Mouse (Mus musculus) thymus, adult 18-20 months (tissue): ENCODE measurements at regions not wholly inside any gene's neighbourhood (a gene's known extent, or its start where the extent isn't known, plus 50 kb on each side); places are given as distances from the start of the nearest gene placed in this dataset.

Experiments used
- DNase-seq, 2 experiments: peaks; one replicate each; pipeline ENCODE4 v3.0.0; 2022; ENCODE audit warnings: mixed read lengths in 2 of 2

DNA sequence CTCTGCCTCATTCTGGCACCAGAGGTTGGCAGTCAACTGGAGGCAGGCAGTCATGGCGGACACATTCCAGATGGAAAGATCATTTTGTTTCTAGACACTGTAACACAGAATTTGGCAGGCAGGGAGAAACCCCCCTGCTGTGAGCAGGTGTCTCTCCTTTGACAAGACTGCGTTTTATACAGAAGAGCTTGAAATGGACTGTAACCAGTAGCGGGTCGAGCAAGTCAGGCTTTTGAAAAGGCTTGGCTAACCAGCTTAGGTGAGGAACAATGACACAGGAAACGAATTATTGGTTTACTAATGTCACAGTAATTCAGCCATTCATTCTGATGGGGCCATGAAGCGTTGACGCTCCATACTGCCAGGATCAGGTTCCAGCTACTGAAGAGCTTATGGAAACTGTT, 275.3 kb upstream of the Slc24a5 start:
- DNase-seq: no peak

DNA sequence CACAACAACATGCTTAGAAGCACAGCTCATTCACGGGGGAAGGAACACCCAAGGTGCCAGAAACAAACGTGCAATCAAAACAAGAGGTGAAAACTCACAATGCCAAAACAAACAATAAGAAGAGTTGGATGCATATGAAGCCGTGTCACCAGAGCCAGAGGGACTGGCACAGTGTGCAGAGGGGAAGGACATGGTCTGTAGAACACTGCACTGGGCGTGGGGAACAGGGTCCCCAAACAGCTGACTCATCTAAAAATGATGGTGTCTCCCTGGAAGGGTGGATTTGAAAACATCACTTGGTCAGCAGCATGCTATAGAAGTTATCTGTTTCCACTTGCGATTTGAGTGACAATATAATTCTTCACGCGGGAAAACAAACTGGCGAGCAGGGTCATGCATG, 256.2 kb upstream of the Slc24a5 start:
- no peak for DNase-seq

DNA sequence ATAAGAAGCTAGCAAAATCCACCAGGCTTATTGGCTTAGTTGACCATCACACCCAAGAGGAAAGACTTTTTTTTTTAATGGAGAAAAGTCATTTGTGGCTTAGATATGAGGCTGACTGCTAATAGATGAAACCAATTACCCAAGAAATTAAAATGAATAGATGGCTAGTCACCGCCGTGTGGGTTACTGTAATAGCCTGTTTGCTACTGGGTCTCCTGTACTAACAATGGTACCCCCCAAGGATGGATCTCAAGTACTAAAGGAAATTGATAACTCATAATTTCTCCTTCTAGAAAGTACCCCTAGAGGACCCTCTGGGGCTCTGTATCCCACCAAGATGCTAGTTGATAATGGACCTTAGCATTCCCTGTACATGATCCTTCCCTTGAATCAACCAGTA, 251.1 kb upstream of the Slc24a5 start:
- DNase-seq: no peak

DNA sequence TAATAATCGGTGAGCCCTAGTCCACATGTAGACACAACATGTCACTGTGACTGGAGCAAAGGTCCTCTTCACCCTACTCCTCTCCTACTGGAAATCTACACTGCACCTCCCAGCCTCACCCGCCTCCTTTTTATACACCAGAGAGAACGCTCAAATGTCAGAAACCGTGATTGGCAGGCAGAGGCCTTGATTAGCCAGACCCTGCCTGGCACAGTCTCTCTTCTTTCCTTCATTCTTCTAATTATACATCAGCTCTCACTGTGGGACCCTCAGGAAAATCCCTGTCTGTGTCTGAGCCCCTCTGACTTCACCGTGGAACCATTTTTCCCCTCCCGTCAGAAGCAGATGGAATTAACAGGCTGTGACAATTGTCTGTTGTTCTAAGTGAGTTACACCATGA, 248.1 kb upstream of the Slc24a5 start:
- DNase-seq: no peak

DNA sequence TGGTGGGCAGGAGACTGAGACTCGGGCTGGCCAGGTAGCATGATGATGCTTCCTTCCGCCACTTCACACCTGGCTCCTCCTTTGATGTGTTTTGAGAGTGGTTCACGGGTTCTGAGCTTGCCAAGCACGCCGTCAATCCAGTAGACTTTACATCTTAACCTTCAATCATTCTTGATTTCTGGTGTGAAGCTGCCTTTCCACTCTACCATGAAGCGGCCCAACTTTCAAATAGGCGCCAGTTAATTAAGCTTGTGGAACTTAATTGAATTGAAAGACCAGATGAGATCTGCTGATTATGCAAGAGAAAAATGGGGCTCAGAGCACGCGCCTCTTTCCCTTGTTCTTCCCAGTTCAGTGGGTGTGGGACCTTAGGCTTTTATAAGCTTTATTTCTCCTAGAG, 247.1 kb upstream of the Slc24a5 start:
- no peak for DNase-seq

DNA sequence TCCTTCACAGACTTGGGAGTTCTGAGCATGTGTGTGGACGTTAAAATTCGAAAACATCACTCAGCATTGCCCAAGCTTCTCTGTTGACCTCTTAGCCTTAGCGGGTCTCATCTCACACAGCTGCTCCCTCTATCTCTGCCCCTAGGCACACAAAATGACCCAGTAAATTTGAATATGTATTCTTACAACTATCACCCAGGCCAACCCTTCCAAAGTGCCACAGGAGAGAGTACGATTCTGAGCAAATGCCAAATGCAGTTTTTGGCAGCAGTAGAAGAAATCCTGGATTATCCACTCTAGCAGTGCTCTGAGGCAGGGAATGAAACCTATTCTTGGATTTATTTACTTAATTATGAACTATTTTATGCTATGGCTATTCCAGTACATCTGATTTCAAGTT, 246.6 kb upstream of the Slc24a5 start:
- no peak for DNase-seq

DNA sequence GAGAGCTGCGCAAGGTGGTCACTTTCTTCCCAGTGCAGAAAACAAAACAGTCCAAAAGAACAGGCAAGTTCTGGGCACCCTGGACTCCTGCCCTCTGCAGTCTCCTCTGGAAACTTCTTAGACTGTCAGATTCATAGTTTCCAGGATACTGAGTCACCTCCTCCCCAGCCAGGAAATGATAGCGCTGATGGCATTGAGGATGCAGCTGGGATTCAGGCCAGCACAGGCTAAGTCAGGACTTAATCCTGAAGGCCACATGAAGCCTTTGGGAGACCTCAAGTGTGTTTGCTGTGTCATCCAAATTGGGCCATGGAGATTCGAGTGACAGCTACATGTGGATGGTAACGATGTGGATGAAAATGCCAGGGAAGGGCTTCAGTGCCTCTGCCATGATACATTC, 219.1 kb upstream of the Slc24a5 start:
- no peak for DNase-seq

DNA sequence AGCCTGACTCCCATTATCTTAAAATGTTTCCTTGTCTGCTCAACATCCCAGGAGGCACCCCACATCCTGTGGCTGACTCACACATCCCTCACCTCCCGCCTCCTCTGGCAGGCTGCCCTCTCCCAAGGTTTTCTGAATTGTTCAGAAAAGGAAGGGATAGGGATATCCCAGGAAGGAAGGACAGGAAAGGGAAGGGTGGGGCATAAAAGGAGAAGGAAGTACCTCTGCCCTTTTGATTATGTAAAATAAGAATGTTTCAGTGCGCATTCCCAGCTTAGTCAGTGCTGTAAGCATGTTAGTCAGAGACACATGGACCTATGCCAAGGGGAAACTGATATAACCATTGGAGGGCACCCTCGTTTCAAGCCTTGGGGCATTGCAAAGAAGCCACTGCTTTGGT, 209.4 kb upstream of the Slc24a5 start:
- no peak for DNase-seq

DNA sequence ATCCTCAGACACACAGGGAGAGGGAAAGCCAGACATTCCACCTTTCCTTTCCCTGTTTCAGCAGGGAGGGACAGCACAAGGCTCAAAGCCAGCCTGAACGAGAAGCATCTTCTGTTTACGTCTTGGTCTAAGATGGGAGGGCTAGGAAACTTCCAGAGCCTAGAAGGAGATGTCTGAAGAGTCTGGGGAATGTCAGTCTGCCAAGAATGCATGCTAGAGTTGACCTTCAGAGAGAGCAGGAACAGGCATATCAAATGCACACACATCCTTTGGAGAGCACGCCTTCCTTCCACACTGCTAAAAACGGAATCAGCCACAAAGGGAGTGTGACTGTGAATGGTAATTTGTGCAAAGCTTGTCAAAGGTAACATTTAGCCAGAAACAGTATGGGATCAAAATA, 179.7 kb upstream of the Slc24a5 start:
- DNase-seq: no peak

DNA sequence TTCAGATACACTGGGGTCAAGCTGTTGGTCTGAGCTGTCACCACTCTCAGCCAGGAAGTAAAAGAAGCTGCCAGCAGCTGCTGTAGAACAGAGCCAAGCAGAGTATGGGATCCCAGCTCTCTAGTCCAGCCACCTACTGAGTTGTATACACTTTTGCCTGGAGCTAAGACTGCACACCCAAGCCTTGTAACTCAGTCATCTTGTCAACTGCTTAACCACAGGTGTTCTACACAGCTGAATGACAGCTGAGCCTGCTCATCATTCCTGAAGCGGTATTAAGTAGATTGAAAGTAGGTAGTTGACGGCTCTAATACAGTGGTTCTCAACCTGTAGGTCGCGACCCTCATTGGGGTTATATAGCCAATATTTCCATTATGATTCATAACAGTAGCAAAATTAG, 172.9 kb upstream of the Slc24a5 start:
- no peak for DNase-seq

DNA sequence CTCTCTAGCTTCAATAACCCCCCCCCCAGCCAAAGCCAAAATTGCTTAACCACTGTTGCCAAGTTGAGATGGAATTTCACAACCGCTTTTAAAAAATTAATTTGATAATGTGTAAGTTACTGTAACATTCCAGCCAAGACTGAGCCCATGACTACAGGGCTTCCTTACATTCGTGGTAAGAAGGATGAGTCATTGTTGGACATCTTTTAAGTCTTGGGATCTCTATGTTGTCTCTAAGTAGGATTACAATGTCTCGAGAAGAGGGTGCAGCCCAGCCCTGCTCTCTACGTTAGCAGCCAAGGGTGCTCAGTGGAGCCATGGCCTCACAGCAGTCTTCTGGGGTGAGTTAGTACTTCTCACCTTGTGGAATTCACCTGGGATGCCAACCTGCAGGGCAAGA, 164.4 kb upstream of the Slc24a5 start:
- DNase-seq: no peak

DNA sequence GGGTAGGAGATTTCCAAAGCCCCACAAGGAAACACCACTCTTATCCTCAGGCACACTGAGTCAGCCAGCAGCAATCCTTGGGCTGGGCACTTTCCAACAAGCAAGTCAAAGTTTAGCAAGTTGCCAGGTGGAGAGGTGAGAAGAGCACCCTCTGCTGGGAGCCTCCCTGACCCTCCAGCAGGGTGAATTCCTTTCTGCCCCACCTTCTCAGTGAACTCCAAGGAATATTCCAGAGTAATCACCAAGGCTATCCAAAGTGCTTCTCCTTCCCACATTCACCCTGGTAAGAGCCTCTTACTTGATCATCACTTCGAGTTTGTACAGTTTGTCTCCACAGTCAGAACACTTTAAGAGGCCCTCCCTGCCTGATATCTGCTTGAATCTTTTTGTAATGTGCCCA, 162.8 kb upstream of the Slc24a5 start:
- no peak for DNase-seq

DNA sequence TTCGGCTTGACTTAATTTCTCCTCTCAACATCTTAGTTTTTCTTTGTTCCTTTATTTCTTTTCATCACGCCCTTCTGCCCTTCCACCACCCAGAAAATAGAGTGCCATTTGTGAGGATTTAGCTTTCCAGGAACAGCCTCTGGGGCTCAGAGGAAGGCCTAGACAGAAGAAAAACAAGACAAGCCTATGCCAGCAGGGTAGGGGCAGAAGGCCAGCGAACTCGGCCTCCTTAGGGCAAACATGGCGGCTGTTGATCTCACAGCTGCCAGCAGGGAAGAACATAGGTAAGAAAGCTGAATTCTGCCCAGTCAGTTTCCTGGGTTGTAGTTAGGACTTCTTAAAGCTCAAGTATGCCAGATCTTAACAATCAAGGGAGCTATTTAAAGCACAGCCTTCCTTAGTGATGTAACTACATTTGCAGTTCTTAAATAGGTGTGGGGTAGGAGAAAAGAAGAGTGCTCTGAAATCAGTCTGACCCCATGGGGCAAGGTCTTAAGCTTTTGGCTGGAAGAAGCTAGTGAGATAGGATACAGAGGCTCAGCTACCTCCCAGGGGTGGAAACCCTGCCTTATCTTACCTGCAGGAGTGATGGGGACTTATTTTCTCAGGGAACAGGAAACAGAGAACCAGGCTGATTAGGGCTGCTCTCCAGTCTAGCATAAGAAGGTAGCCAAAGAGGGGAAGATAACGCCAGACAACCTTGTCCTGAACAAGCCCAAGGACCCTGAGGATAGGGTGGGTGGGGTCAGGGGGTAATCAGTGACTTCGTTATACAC, 148.8 kb upstream of the Slc24a5 start:
- no peak for DNase-seq

DNA sequence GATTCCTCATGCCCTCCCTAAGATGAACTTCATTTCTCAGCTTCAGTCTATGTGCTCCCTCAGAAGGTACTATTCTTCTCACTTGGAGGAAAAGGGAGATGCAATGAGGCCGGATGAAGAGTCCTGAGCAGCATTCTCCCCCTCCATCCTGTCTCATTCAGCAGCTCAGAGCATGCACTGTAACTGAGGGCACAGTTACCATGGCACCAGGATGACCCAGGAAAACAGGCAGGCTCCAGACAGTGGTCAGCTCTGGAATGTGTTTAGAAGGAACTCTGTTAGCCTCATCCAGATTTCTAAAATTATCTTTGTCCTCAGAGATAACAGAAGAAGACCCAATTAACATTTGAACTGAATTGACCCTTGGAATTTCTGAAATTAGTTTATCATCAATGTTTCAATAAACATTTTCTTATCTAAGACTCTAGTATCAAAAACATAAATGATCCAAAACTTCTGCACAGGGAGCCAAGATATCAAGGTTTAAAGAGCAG, 148.1 kb upstream of the Slc24a5 start:
- no peak for DNase-seq

DNA sequence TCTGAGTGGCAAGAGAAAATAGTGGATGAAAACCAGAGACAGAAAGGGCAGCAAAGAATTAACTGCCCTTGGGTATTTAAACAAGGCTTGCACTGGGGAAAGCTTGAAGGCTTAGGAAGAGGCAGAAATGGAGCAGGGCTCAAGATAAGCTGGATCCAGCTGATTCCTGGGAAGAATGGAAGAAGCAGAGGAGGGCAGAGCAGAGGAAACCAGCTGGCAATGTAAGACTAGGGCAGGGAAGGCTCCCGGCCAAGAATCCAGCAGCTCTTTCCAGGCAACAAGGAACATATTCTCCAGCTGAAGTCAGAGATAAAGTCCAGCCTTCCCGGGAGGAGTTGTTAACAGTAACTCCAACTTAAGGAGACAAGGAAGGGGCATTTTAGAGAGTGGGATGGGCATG, 147.7 kb upstream of the Slc24a5 start:
- no peak for DNase-seq

DNA sequence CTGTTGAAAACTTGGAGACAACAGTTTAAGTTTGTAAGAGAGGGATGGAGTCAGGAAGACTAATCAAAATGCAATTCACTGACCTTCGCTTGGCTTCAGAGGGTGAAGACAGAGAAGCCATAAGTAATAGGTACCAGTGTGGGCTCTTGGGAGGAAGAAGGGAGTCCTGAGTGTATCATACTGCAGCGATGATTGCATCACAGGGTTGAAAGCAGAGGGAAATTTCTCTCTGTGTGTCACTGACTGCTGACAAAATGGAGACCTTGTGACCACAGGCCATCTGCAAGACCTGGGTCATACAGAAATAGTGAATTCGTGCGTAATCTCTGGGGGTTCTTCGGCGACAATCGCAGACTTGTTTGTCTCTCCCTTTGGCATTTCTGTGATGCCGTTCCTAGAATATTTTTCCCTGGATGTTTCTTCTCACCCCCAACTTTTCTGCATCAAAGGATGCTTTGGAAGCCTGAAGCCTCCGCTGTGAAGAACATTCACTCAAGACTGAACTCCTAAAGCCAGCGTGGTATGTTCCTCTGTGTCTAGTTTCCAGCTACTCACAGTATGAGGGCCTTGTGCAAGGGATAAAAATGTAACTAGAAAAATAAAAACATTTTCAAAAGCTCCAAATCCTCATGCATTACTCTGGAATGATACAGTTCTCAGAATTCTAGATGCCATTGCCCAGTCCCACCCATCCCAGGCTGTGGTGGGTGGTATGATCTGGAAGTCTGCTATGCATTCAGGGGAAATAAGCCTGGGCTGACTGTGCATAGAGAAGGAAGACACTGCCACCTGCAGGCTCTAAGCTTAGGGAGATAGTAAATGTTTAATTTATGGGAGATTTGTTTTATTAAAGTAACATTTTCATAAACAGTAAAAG, 139.8 kb upstream of the Slc24a5 start:
- no peak for DNase-seq

DNA sequence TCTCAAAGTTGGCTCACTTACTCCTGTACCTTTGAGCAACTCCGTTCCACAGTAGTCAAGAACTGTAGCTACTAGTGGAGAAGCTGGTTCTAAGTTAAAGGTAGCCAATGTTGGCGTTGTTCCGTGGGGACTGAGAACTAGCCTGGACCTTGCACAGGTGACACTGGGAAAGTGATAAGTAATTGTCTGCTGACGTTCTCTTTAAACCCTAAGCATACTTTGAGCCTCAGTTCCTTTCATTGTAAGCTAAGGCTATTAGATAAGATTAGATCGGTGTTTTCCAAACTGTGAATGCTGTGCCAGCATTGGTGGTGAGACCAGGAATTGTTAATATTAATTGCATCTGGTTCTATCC, 139.2 kb upstream of the Slc24a5 start:
- no peak for DNase-seq

DNA sequence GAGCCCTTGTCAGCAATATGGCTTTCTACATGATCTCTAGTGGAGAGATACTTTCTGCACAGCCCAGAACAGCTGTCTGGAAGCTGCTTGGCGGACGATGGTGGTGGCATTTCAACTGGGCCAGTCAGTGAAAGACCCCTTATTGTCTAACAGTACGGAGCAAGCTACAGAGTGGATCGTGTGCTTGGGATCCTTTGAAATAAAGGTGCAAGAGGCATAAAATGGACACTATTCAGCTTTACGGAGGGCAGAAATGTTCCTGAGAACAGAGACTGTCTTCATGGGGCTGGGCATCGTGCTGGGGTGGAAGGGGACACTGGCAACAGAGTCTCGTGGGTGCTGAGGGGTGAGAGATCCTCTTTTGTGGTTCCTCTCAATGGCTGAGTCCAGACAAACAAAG, 137.2 kb upstream of the Slc24a5 start:
- no peak for DNase-seq

DNA sequence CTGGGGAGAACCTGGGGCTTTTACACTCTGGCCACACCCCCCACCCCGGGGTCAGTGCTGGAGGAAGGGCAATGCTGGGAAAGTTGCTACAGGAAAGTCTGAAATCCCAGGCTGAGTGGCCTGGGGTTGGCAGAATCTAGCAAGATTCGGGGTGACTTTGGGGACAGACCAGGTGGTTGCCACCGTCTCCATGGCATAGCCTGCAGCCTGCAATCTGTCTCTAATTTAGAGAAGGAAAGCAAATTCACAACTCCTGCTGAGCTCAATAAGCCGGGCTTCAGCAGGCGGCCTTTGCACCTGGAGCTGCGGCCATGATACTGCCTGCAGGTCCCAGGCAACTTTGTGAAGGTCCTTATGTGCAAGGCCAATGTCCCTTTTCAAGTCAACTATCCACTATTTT, 135.4 kb upstream of the Slc24a5 start:
- DNase-seq: no peak

DNA sequence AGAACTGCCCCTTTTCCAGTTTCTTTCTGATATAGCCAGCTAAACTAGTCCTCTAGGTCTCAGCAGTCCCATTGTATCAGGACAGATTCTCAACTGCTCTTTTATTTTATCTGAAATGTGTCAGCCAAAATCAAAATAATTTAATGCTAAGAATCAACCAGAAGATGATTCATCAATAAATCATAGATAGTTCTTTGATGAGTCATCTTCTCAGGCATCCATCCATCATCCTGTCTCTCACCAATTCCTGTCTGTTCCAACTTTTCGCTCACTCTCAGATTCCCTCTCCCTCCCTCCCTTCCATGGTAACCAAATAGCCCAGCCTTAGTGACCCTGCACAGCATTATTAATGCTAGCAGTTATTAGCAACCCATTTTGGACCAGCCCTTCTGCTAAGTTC, 134.0 kb upstream of the Slc24a5 start:
- no peak for DNase-seq

DNA sequence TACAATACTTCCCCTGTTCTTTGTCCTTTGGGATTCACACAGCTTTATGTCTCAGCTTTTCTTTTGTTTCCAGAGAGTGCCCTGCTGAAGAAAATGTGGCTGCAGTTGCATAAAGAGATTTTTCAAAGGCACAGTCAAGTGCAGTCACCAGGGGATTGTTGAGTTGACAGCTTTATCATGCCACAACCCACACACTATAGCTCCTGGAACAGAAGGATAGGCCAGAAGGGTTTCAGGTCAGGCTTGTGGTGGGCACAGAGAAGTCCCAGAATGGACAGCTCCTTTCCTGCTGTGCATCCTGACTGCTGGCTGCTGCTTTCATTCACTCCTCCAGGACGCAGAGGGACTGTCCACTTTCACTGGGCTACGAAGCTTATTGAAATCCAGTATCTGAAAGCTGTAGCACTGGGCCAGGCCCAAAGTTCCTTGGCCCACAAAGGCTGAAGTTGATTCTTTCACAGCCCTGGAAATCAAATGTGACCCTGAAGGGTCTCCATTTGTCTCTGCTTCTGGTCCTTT, 119.6 kb upstream of the Slc24a5 start:
- DNase-seq: no peak

DNA sequence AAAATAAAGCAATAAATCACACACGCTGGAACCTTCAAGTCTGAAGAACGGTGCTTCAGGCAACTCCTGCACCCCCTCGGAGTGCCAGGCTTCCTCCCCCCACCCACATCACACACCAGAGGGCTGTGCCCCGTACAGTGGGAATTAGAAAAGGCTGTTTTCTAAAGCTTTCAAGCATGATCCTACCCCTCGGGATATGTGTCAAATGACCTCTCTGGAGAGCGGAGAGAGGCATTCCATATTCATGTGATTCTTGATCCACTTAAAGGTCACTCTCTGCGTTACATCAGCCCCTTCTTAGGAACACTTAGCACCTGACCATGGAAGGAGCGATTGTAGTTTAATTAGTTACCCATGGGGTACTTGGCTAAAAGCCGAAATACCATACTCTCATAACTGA, 119.1 kb upstream of the Slc24a5 start:
- DNase-seq: no peak

DNA sequence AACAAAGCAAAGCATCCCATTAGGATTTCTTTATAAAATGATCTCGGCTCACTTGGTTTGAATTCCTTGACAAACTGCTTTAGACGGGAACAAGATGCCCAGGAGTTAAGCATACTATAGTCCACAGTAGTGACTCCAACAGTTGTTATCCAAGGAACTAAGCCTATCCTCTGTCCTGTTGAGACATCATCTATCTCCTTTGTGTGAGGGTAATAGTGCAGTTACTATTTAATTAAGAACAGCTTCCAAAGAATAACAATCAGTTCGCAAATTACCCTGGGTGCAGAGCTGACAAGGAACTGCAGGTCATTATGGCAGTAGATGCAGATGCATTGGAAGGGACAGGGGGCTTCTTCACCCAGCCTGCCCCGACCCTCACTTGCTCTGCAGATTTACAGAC, 115.7 kb upstream of the Slc24a5 start:
- DNase-seq: no peak

DNA sequence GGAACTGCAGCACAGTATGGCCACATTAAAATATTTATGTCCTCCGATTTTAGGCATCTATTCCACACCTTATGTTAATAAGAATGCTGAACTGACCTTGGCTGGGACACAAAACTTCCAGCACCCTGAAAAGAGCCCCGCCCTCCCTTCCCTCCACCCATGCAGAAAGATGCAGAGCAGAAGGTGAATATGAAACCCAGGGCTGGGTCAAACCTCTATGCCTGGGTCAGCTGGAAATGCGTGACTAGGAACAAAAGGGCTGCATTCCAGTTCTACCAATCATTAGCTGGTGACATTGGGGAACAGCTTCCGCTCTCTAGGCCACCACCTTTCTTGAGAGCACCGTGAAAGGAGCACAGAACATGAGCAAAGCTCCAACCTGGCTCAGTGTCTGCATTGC, 114.9 kb upstream of the Slc24a5 start:
- no peak for DNase-seq
